Mouse (Mus musculus): ENCODE results near the gene Gpc6. TPM values are rescaled to one million over a fixed set of nuclear protein-coding genes. Genes with fewer than 3 reads are reported as not detected.

The Gpc6 gene
- total RNA-seq, 2 experiments from 2014 or later: 1.7 to 4.1 TPM

- Histone ChIP-seq H3K4me3 (no peak overlapping the region), H3K27ac (no peak overlapping the region)
- DNase-seq: no peak
- intact Hi-C loops (cut with DNase I): no loop called here
- TF ChIP-seq CTCF (IDR thresholded peaks at IDR 0.05): no peak
Measured at GRCm38 (mm10) chr14:117939471-117939870, 1014.4 kb downstream of the Gpc6 start.

- intact Hi-C loops (cut with DNase I): no loop called here
- no peak for DNase-seq
- no peak overlapping the region for H3K27ac ChIP-seq
- TF ChIP-seq CTCF (IDR thresholded peaks at IDR 0.05): no peak
- H3K4me3 ChIP-seq: no peak overlapping the region
Measured at GRCm38 (mm10) chr14:117945920-117946503, 1020.9 kb downstream of the Gpc6 start.

GRCm38 (mm10) chr14:117951265-117951664, 1026.2 kb downstream of the Gpc6 start:
- DNase-seq: no peak
- Histone ChIP-seq H3K27ac (no peak overlapping the region), H3K4me3 (no peak overlapping the region)
- TF ChIP-seq CTCF (IDR thresholded peaks at IDR 0.05): no peak
- intact Hi-C loops (cut with DNase I): no loop called here

GRCm38 (mm10) chr14:117951686-117952085, 1026.6 kb downstream of the Gpc6 start:
- no peak for DNase-seq
- peak; percentile 28 for TF ChIP-seq CTCF (IDR thresholded peaks at IDR 0.05)

GRCm38 (mm10) chr14:117956051-117956450, 1030.9 kb downstream of the Gpc6 start:
- Histone ChIP-seq H3K4me3 (no peak overlapping the region), H3K27ac (no peak overlapping the region)
- no peak for TF ChIP-seq CTCF (IDR thresholded peaks at IDR 0.05)
- peak; percentile 30 for DNase-seq
- intact Hi-C loops (cut with DNase I): no loop called here

More at GRCm38 (mm10) chr14:117951686-117952085, 1026.6 kb downstream of the Gpc6 start:
- Histone ChIP-seq H3K27ac (no peak overlapping the region), H3K4me3 (no peak overlapping the region)
- intact Hi-C loops (cut with DNase I): no loop called here

GRCm38 (mm10) chr14:117958389-117958788, 1033.3 kb downstream of the Gpc6 start:
- intact Hi-C loops (cut with DNase I): no loop called here
- no peak for DNase-seq
- H3K27ac ChIP-seq: no peak overlapping the region
- H3K4me3 ChIP-seq: no peak overlapping the region
- no peak for TF ChIP-seq CTCF (IDR thresholded peaks at IDR 0.05)

- TF ChIP-seq CTCF (IDR thresholded peaks at IDR 0.05): no peak
- intact Hi-C loops (cut with DNase I): no loop called here
- peak; percentile 70 for DNase-seq
- H3K4me3 ChIP-seq: no peak overlapping the region
- H3K27ac ChIP-seq: no peak overlapping the region
Measured at GRCm38 (mm10) chr14:117961267-117961666, 1036.2 kb downstream of the Gpc6 start.

- intact Hi-C loops (cut with DNase I): no loop called here
- H3K4me3 ChIP-seq: no peak overlapping the region
- H3K27ac ChIP-seq: no peak overlapping the region
- DNase-seq: no peak
- TF ChIP-seq CTCF (IDR thresholded peaks at IDR 0.05): no peak
Measured at GRCm38 (mm10) chr14:117961844-117962243, 1036.7 kb downstream of the Gpc6 start.

- peak; percentile 44 for TF ChIP-seq CTCF (IDR thresholded peaks at IDR 0.05)
- H3K4me3 ChIP-seq: no peak overlapping the region
- DNase-seq: peak; percentile 34
- H3K27ac ChIP-seq: no peak overlapping the region
- intact Hi-C loops (cut with DNase I): no loop called here
Measured at GRCm38 (mm10) chr14:117962453-117962852, 1037.3 kb downstream of the Gpc6 start.

- intact Hi-C loops (cut with DNase I): no loop called here
- DNase-seq: no peak
- TF ChIP-seq CTCF (IDR thresholded peaks at IDR 0.05): no peak
- Histone ChIP-seq H3K27ac (no peak overlapping the region), H3K4me3 (no peak overlapping the region)
Measured at GRCm38 (mm10) chr14:117972576-117972975, 1047.5 kb downstream of the Gpc6 start.

GRCm38 (mm10) chr14:117981532-117981931, 1056.4 kb downstream of the Gpc6 start:
- Histone ChIP-seq H3K4me3 (peak overlapping the region; percentile 16), H3K27ac (no peak overlapping the region)
- intact Hi-C loops (cut with DNase I): no loop called here
- DNase-seq: peak; percentile 76
- TF ChIP-seq CTCF (IDR thresholded peaks at IDR 0.05): no peak

- Histone ChIP-seq H3K4me3 (no peak overlapping the region), H3K27ac (no peak overlapping the region)
- no peak for DNase-seq
- TF ChIP-seq CTCF (IDR thresholded peaks at IDR 0.05): no peak
- intact Hi-C loops (cut with DNase I): no loop called here
Measured at GRCm38 (mm10) chr14:117988444-117988843, 1063.3 kb downstream of the Gpc6 start.

GRCm38 (mm10) chr14:117990203-117990602, 1065.1 kb downstream of the Gpc6 start:
- TF ChIP-seq CTCF (IDR thresholded peaks at IDR 0.05): no peak
- no peak for DNase-seq
- intact Hi-C loops (cut with DNase I): no loop called here
- Histone ChIP-seq H3K27ac (no peak overlapping the region), H3K4me3 (no peak overlapping the region)

GRCm38 (mm10) chr14:117992600-117993256, 1067.6 kb downstream of the Gpc6 start:
- intact Hi-C loops (cut with DNase I): no loop called here
- TF ChIP-seq CTCF (IDR thresholded peaks at IDR 0.05): no peak
- Histone ChIP-seq H3K4me3 (no peak overlapping the region), H3K27ac (no peak overlapping the region)
- no peak for DNase-seq
